ENCODE assay signal across 8 mouse cellular contexts in the genomic region with DNA sequence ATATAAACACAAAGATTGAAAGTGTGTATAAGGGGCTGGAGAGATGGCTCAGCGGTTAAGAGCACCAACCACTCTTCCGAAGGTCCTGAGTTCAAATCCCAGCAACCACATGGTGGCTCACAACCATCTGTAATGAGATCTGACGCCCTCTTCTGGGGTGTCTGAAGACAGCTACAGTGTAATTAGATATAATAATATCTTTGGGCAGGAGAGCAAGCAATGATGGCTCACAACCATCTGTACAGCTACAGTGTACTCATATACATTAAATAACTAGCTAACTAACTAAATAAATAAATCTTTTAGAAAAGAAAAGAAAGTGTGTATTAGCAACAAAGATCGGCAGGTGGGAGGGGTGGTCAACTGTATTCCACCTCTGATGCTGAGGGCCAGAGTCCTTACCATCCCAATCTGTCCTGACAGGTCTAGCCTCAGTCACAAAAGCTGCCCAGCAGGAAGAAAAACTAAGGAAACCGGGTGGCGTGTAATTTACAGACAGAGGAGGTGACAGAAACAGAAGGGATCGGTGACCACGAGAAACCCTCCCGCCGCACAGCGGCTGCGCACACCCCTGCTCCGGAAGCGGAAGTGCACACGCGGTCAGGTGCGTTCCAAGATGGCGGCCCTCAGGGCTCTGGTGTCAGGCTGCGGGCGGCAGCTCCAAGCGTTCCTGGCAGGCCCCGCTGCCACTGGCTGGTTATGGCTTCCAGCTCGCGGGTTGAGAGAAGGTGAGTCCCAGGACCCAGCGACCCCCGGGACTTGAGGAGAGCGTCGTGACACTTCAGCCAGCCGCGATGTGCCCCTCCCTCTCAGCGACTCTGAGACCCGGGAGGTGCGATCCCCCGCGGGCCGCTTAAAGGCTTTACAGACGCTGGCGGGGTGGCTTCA. TPM values are rescaled to one million over a fixed set of nuclear protein-coding genes. Genes with fewer than 3 reads are reported as not detected.
DNase-seq lines count a peak whose midpoint lies in the region; ATAC-seq lines count a peak whose summit lies in the region.

A gene (plus strand): TSS at position 585 of the 888 bp plus-strand sequence.

- peak within 1 kb of the TSS; percentile 95 for H3K9ac ChIP-seq in heart, embryonic 13.5 days
- peak within 1 kb of the TSS; percentile 82 for H3K9ac ChIP-seq in liver, embryonic 13.5 days
- peak within 1 kb of the TSS; percentile 91 for H3K9ac ChIP-seq in stomach, embryonic 16.5 days (ENCODE audit: low read length)

- WGBS in heart, embryonic 13.5 days: 5% methylated on average over 38 of the region's 38 CpGs
- 4% methylated on average over 38 of the region's 38 CpGs for WGBS in liver, embryonic 13.5 days (ENCODE audit: insufficient replicate concordance)
- 5% methylated on average over 38 of the region's 38 CpGs for WGBS in stomach, embryonic 16.5 days

- H3K27me3 ChIP-seq in heart, embryonic 13.5 days (replicated peaks): peaks cover 29% of the 10 kb centered on the region
- peaks cover 23% of the 10 kb centered on the region for H3K27me3 ChIP-seq in liver, embryonic 13.5 days
- peaks cover 7% of the 10 kb centered on the region; the same call in 1 of the 2 replicates for H3K27me3 ChIP-seq in stomach, embryonic 16.5 days (ENCODE audit: control insufficient read depth, insufficient read depth, low read length)

- peak; percentile 87 for DNase-seq in CD4-positive helper T cell, adult 2 months (ENCODE audit: low read depth, low spot score)
- DNase-seq in brain, embryonic 18.5 days (ENCODE audit: low read depth, low spot score): peak; percentile 71
- peak; percentile 88 for DNase-seq in kidney, postnatal 14 days
- DNase-seq in liver, embryonic 13.5 days: peak; percentile 69
- peak; percentile 82 for DNase-seq in neural tube, embryonic 10.5 days (ENCODE audit: extremely low spot score, low spot score)

- peaks cover 3% of the 10 kb centered on the region; the same call in 1 of the 2 replicates for H3K36me3 ChIP-seq in heart, embryonic 13.5 days
- peaks cover 9% of the 10 kb centered on the region; the same call in 1 of the 2 replicates for H3K36me3 ChIP-seq in liver, embryonic 13.5 days
- H3K36me3 ChIP-seq in stomach, embryonic 16.5 days (ENCODE audit: control insufficient read depth, insufficient read depth, low read length): no peaks in the 10 kb centered on the region

- peaks cover 14% of the 10 kb centered on the region for H3K4me1 ChIP-seq in heart, embryonic 13.5 days
- H3K4me1 ChIP-seq in liver, embryonic 13.5 days (replicated peaks): peaks cover 20% of the 10 kb centered on the region
- peaks cover 14% of the 10 kb centered on the region; the same call in 1 of the 2 replicates for H3K4me1 ChIP-seq in stomach, embryonic 16.5 days (ENCODE audit: control insufficient read depth, insufficient read depth, low read length)

- peak within 1 kb of the TSS; percentile 92 for H3K4me3 ChIP-seq in heart, embryonic 13.5 days
- peak within 1 kb of the TSS; percentile 91 for H3K4me3 ChIP-seq in liver, embryonic 13.5 days (replicated peaks)
- peak within 1 kb of the TSS; percentile 84 for H3K4me3 ChIP-seq in stomach, embryonic 16.5 days (replicated peaks; ENCODE audit: low read length)

- peak within 1 kb of the TSS; percentile 74 for H3K27ac ChIP-seq in heart, embryonic 13.5 days (replicated peaks)
- H3K27ac ChIP-seq in liver, embryonic 13.5 days: peak within 1 kb of the TSS; percentile 66
- peak within 1 kb of the TSS; percentile 57 for H3K27ac ChIP-seq in stomach, embryonic 16.5 days (ENCODE audit: low read length)

- ATAC-seq in erythroid progenitor cell, adult 5-6 weeks (replicated peaks; ENCODE audit: low FRiP score, poor library complexity, severe bottlenecking): peak; percentile 100
- ATAC-seq in heart, embryonic 13.5 days (ENCODE audit: extremely low read depth, insufficient number of reproducible peaks, low FRiP score, low TSS enrichment): no peak; the same call in 1 of the 2 replicates
- ATAC-seq in liver, embryonic 13.5 days (ENCODE audit: low read depth): peak; percentile 90
- peak; percentile 93 for ATAC-seq in stomach, embryonic 16.5 days (ENCODE audit: insufficient read depth, low FRiP score)

- H3K4me2 ChIP-seq in heart, embryonic 13.5 days: peak within 1 kb of the TSS; percentile 90
- peak within 1 kb of the TSS; percentile 89 for H3K4me2 ChIP-seq in liver, embryonic 13.5 days
- peak within 1 kb of the TSS; percentile 96 for H3K4me2 ChIP-seq in stomach, embryonic 16.5 days (ENCODE audit: low read depth, low read length)

- no peaks in the 10 kb centered on the region for H3K9me3 ChIP-seq in heart, embryonic 13.5 days
- H3K9me3 ChIP-seq in liver, embryonic 13.5 days (replicated peaks): no peaks in the 10 kb centered on the region
- no peaks in the 10 kb centered on the region for H3K9me3 ChIP-seq in stomach, embryonic 16.5 days (replicated peaks; ENCODE audit: control insufficient read depth, low read length)

RNA-seq across cellular contexts. Expression of the gene that starts here (rescaled TPM):
- 11.3 and 22.7 TPM in 2 replicates for total RNA-seq in erythroid progenitor cell, adult 5-6 weeks (2015; ENCODE audit: low replicate concordance)
- total RNA-seq in erythroid progenitor cell, adult 5-6 weeks (2017; ENCODE audit: low replicate concordance): 9.0 and 19.4 TPM in 2 replicates
- 123 and 132 TPM in 2 replicates for polyA plus RNA-seq in heart, embryonic 13.5 days (2015; fragmentation: Nextera tagmentation; extraction: Ambion mirVana)
- 92.4 and 99.6 TPM in 2 replicates for polyA plus RNA-seq in liver, embryonic 13.5 days (2015; fragmentation: Nextera tagmentation; extraction: Ambion mirVana)
- polyA plus RNA-seq in stomach, embryonic 16.5 days (2015; fragmentation: Nextera tagmentation; extraction: Ambion mirVana): 124 and 126 TPM in 2 replicates
